Mouse (Mus musculus): ENCODE measurements at regions not wholly inside any gene's neighbourhood (a gene's known extent, or its start where the extent isn't known, plus 50 kb on each side); places are given as distances from the start of the nearest gene placed in this dataset.

DNA sequence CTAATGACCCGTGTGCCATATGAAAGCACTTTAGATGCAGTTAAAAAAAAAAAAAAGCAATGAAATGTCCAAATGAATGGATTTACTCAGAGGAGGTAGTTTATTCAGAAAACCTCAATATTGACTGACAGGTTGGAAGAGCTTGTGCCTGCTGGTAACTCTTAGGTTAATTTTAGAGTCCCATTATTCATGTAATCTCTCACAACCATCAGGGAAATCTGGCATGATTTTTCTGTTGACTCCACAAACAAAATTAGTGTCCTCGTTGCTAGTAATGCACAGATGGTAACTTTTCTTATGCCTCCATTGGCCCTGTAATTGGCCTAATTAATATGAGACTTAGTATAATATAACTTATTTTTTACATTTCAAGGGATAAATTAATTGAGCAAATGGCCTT, 937.6 kb downstream of the Serpinb8 start:
- H3K4me3 ChIP-seq (replicated peaks; ENCODE audit: low read length): no peak overlapping the region
- no peaks in the 10 kb centered on the region for H3K27me3 ChIP-seq (replicated peaks; ENCODE audit: control insufficient read depth, insufficient read depth, low read length)
- peak; percentile 80 for ATAC-seq
- no peaks in the 10 kb centered on the region for H3K9me3 ChIP-seq (ENCODE audit: control insufficient read depth, low read length)
- H3K4me2 ChIP-seq (ENCODE audit: low read length): no peak overlapping the region
- H3K36me3 ChIP-seq (ENCODE audit: control insufficient read depth, insufficient read depth): no peaks in the 10 kb centered on the region
- no peaks in the 10 kb centered on the region for H3K4me1 ChIP-seq (replicated peaks; ENCODE audit: control insufficient read depth, insufficient read depth, low read length)
- WGBS: 30% methylated on average over 2 of the region's 2 CpGs
- no peak overlapping the region for H3K27ac ChIP-seq (ENCODE audit: low read length)
- H3K9ac ChIP-seq (replicated peaks; ENCODE audit: low read depth, low read length): no peak overlapping the region

DNA sequence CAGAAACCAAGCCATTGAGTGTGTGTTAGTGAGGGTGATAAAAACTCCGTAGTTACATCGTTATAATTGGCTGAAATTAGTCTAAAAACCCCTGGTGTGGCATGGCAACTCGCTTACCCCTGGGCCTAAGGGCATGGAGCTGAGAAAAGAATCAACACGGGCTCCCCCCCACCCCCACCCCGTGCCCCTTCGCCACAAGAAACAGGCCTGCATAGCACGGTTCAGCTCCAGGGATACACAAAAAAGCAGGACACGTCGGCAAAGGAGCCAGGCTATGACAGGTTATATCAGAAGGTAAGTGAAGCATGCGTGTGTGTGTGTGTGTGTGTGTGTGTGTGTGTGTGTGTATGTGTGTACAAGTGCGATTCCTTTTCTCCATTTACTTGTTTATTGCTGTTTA, 948.4 kb downstream of the Serpinb8 start:
- Histone ChIP-seq H3K4me1 (replicated peaks; ENCODE audit: control insufficient read depth, insufficient read depth, low read length) (no peaks in the 10 kb centered on the region), H3K27me3 (replicated peaks; ENCODE audit: control insufficient read depth, insufficient read depth, low read length) (no peaks in the 10 kb centered on the region), H3K9me3 (ENCODE audit: control insufficient read depth, low read length) (no peaks in the 10 kb centered on the region), H3K4me2 (ENCODE audit: low read length) (no peak overlapping the region), H3K9ac (replicated peaks; ENCODE audit: low read depth, low read length) (no peak overlapping the region), H3K27ac (ENCODE audit: low read length) (no peak overlapping the region), H3K36me3 (ENCODE audit: control insufficient read depth, insufficient read depth) (no peaks in the 10 kb centered on the region), H3K4me3 (replicated peaks; ENCODE audit: low read length) (no peak overlapping the region)
- WGBS: 51% methylated on average over 11 of the region's 11 CpGs
- ATAC-seq: no peak

- Histone ChIP-seq H3K9me3 (ENCODE audit: control insufficient read depth, low read length) (no peaks in the 10 kb centered on the region), H3K27ac (ENCODE audit: low read length) (no peak overlapping the region), H3K4me3 (replicated peaks; ENCODE audit: low read length) (no peak overlapping the region), H3K36me3 (ENCODE audit: control insufficient read depth, insufficient read depth) (no peaks in the 10 kb centered on the region), H3K27me3 (replicated peaks; ENCODE audit: control insufficient read depth, insufficient read depth, low read length) (no peaks in the 10 kb centered on the region), H3K9ac (replicated peaks; ENCODE audit: low read depth, low read length) (no peak overlapping the region), H3K4me2 (ENCODE audit: low read length) (no peak overlapping the region), H3K4me1 (replicated peaks; ENCODE audit: control insufficient read depth, insufficient read depth, low read length) (no peaks in the 10 kb centered on the region)
- no peak for ATAC-seq
- WGBS: 33% methylated on average over 2 of the region's 2 CpGs
Measured at GRCm38 (mm10) chr1:108548721-108549120, 958.9 kb downstream of the Serpinb8 start.

GRCm38 (mm10) chr1:108558882-108559281, 969.1 kb downstream of the Serpinb8 start:
- Histone ChIP-seq H3K4me1 (replicated peaks; ENCODE audit: control insufficient read depth, insufficient read depth, low read length) (no peaks in the 10 kb centered on the region), H3K27ac (ENCODE audit: low read length) (no peak overlapping the region), H3K4me3 (replicated peaks; ENCODE audit: low read length) (no peak overlapping the region), H3K9me3 (ENCODE audit: control insufficient read depth, low read length) (no peaks in the 10 kb centered on the region), H3K4me2 (ENCODE audit: low read length) (no peak overlapping the region), H3K27me3 (replicated peaks; ENCODE audit: control insufficient read depth, insufficient read depth, low read length) (no peaks in the 10 kb centered on the region), H3K9ac (replicated peaks; ENCODE audit: low read depth, low read length) (no peak overlapping the region), H3K36me3 (ENCODE audit: control insufficient read depth, insufficient read depth) (no peaks in the 10 kb centered on the region)
- ATAC-seq: no peak
- WGBS: 81% methylated on average over 1 of the region's 1 CpGs

- Histone ChIP-seq H3K9me3 (ENCODE audit: control insufficient read depth, low read length) (no peaks in the 10 kb centered on the region), H3K4me3 (replicated peaks; ENCODE audit: low read length) (no peak overlapping the region), H3K27ac (ENCODE audit: low read length) (no peak overlapping the region), H3K4me1 (replicated peaks; ENCODE audit: control insufficient read depth, insufficient read depth, low read length) (no peaks in the 10 kb centered on the region), H3K27me3 (replicated peaks; ENCODE audit: control insufficient read depth, insufficient read depth, low read length) (no peaks in the 10 kb centered on the region), H3K36me3 (ENCODE audit: control insufficient read depth, insufficient read depth) (no peaks in the 10 kb centered on the region), H3K9ac (replicated peaks; ENCODE audit: low read depth, low read length) (no peak overlapping the region), H3K4me2 (ENCODE audit: low read length) (no peak overlapping the region)
- WGBS: 52% methylated on average over 1 of the region's 1 CpGs
- ATAC-seq: no peak
Measured at GRCm38 (mm10) chr1:108562981-108563380, 973.2 kb downstream of the Serpinb8 start.

DNA sequence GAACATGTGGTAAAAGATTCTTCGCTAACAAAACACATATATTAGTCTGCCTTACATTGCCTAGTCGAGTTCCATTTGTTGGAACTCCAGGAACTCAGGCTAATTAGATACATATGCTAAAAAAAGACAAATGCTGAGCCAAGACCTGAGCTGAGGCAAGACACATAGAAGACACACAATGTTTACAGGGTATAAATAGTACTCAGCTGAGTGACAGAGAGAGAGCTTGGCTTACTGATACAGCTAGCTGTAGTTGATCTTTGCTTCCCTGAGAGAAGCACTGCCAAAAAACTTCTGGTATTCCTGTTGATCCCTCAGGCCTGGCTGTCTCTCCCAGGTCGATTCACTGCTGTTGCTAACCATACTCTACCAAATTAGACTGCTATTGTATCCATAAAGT, 982.2 kb downstream of the Serpinb8 start:
- peak; percentile 48 for ATAC-seq

GRCm38 (mm10) chr1:108572765-108573164, 983.0 kb downstream of the Serpinb8 start:
- Histone ChIP-seq H3K4me2 (ENCODE audit: low read length) (no peak overlapping the region), H3K4me3 (replicated peaks; ENCODE audit: low read length) (no peak overlapping the region), H3K27ac (ENCODE audit: low read length) (no peak overlapping the region), H3K27me3 (replicated peaks; ENCODE audit: control insufficient read depth, insufficient read depth, low read length) (no peaks in the 10 kb centered on the region), H3K4me1 (replicated peaks; ENCODE audit: control insufficient read depth, insufficient read depth, low read length) (0 out of 2 replicates have a peak, but pooled peaks cover 2% of the 10 kb centered on the region), H3K9me3 (ENCODE audit: control insufficient read depth, low read length) (no peaks in the 10 kb centered on the region), H3K36me3 (ENCODE audit: control insufficient read depth, insufficient read depth) (no peaks in the 10 kb centered on the region), H3K9ac (replicated peaks; ENCODE audit: low read depth, low read length) (no peak overlapping the region)
- peak; percentile 60 for ATAC-seq

More for the DNA sequence above, 982.2 kb downstream of the Serpinb8 start:
- H3K27ac ChIP-seq (ENCODE audit: low read length): no peak overlapping the region
- H3K9me3 ChIP-seq (ENCODE audit: control insufficient read depth, low read length): no peaks in the 10 kb centered on the region
- H3K9ac ChIP-seq (replicated peaks; ENCODE audit: low read depth, low read length): no peak overlapping the region
- H3K4me2 ChIP-seq (ENCODE audit: low read length): no peak overlapping the region
- 0 out of 2 replicates have a peak, but pooled peaks cover 2% of the 10 kb centered on the region for H3K4me1 ChIP-seq (replicated peaks; ENCODE audit: control insufficient read depth, insufficient read depth, low read length)
- H3K27me3 ChIP-seq (replicated peaks; ENCODE audit: control insufficient read depth, insufficient read depth, low read length): no peaks in the 10 kb centered on the region
- WGBS: 40% methylated on average over 3 of the region's 3 CpGs
- H3K36me3 ChIP-seq (ENCODE audit: control insufficient read depth, insufficient read depth): no peaks in the 10 kb centered on the region
- no peak overlapping the region for H3K4me3 ChIP-seq (replicated peaks; ENCODE audit: low read length)

GRCm38 (mm10) chr1:108576806-108577205, 987.0 kb downstream of the Serpinb8 start:
- H3K9ac ChIP-seq (replicated peaks; ENCODE audit: low read depth, low read length): no peak overlapping the region
- H3K4me2 ChIP-seq (ENCODE audit: low read length): no peak overlapping the region
- H3K9me3 ChIP-seq (ENCODE audit: control insufficient read depth, low read length): no peaks in the 10 kb centered on the region
- ATAC-seq: peak; percentile 67
- H3K27ac ChIP-seq (ENCODE audit: low read length): peak overlapping the region; percentile 16; the same call in 1 of the 2 replicates
- no peak overlapping the region for H3K4me3 ChIP-seq (replicated peaks; ENCODE audit: low read length)
- H3K27me3 ChIP-seq (replicated peaks; ENCODE audit: control insufficient read depth, insufficient read depth, low read length): no peaks in the 10 kb centered on the region
- WGBS: 55% methylated on average over 6 of the region's 6 CpGs
- 0 out of 2 replicates have a peak, but pooled peaks cover 2% of the 10 kb centered on the region for H3K4me1 ChIP-seq (replicated peaks; ENCODE audit: control insufficient read depth, insufficient read depth, low read length)
- H3K36me3 ChIP-seq (ENCODE audit: control insufficient read depth, insufficient read depth): no peaks in the 10 kb centered on the region

- ATAC-seq: peak; percentile 87
- H3K4me3 ChIP-seq (replicated peaks; ENCODE audit: low read length): no peak overlapping the region
- no peaks in the 10 kb centered on the region for H3K9me3 ChIP-seq (ENCODE audit: control insufficient read depth, low read length)
- H3K36me3 ChIP-seq (ENCODE audit: control insufficient read depth, insufficient read depth): no peaks in the 10 kb centered on the region
- WGBS: 40% methylated on average over 3 of the region's 3 CpGs
- H3K27ac ChIP-seq (ENCODE audit: low read length): no peak overlapping the region
- H3K4me2 ChIP-seq (ENCODE audit: low read length): no peak overlapping the region
- H3K27me3 ChIP-seq (replicated peaks; ENCODE audit: control insufficient read depth, insufficient read depth, low read length): no peaks in the 10 kb centered on the region
- no peak overlapping the region for H3K9ac ChIP-seq (replicated peaks; ENCODE audit: low read depth, low read length)
- H3K4me1 ChIP-seq (replicated peaks; ENCODE audit: control insufficient read depth, insufficient read depth, low read length): 0 out of 2 replicates have a peak, but pooled peaks cover 2% of the 10 kb centered on the region
Measured at GRCm38 (mm10) chr1:108577793-108578192, 988.0 kb downstream of the Serpinb8 start.

Data from forebrain, embryonic 16.5 days (tissue).